In genomic region chrX:38185520-38185919, GRCm38 (mm10) we compare ENCODE assay signal across 13 mouse cellular contexts.
"Had no signal": no experiment of that assay in that cellular context is flagged by ENCODE, and none has a peak within 500 bp of the region (broad histone marks: within the 10 kb centered on the region; RNA-seq: fewer than 3 reads in every experiment).

No protein-coding gene starts in this region.

- DNase-seq: lung, adult 2 months; lung, postnatal 14 days; lung, postnatal 36 days; right cerebral cortex, postnatal 14 days; thymus, adult 18-20 months; thymus, postnatal 14 days; thymus, postnatal 36 days had no signal

- H3K4me1 ChIP-seq: lung, embryonic 15.5 days; midbrain, embryonic 13.5 days; midbrain, embryonic 15.5 days; neural tube, embryonic 12.5 days had no signal

- H3K36me3 ChIP-seq: lung, embryonic 15.5 days; midbrain, embryonic 13.5 days; midbrain, embryonic 15.5 days; neural tube, embryonic 12.5 days had no signal

- H3K27ac ChIP-seq: lung, embryonic 15.5 days; macrophage; midbrain, embryonic 13.5 days; midbrain, embryonic 15.5 days; neural tube, embryonic 12.5 days had no signal

- H3K9me3 ChIP-seq: lung, embryonic 15.5 days; midbrain, embryonic 13.5 days; midbrain, embryonic 15.5 days; neural tube, embryonic 12.5 days had no signal

- H3K9ac ChIP-seq: lung, embryonic 15.5 days; midbrain, embryonic 13.5 days; midbrain, embryonic 15.5 days; neural tube, embryonic 12.5 days had no signal

- H3K4me3 ChIP-seq: lung, embryonic 15.5 days; megakaryocyte, embryonic 14.5 days; midbrain, embryonic 13.5 days; midbrain, embryonic 15.5 days; neural tube, embryonic 12.5 days had no signal

- H3K27me3 ChIP-seq: lung, embryonic 15.5 days; midbrain, embryonic 13.5 days; midbrain, embryonic 15.5 days; neural tube, embryonic 12.5 days had no signal
